In genomic region chr4:86953519-86953918, GRCm38 (mm10) we compare ENCODE assay signal across 14 mouse cellular contexts.
DNase-seq lines count a peak whose midpoint lies in the region; TF ChIP-seq lines count a peak whose summit lies in the region.
"Had no signal": no experiment of that assay in that cellular context is flagged by ENCODE, and none has a peak within 500 bp of the region (broad histone marks: within the 10 kb centered on the region; RNA-seq: fewer than 3 reads in every experiment).

No protein-coding gene starts in this region.

- intact Hi-C loops in heart, postnatal 14 days (cut with DNase I): loop anchor here (10.0 kb wide), 2 partner anchors 281 to 1401 kb away; partner anchors contain the start of gene Slc24a2
- intact Hi-C loops in left cerebral cortex, adult 2 months (cut with DNase I): no loop called here
- intact Hi-C loops in left cerebral cortex, postnatal 10 days (cut with DNase I): no loop called here

- no peak for TF ChIP-seq POLR2A in CH12.LX (IDR thresholded peaks at IDR 0.05; ENCODE audit: low read depth, low read length)

- dilution Hi-C loops in CH12.LX (cut with MboI; ENCODE audit: extremely low pct_ligation_motif_present, extremely low pct_unique_long_range_greater_than_20kb, low sequenced_read_pairs): no loop called here

- H3K9ac ChIP-seq in CH12.LX (ENCODE audit: insufficient read depth, low read depth): no peak overlapping the region
- H3K9ac ChIP-seq: kidney, embryonic 15.5 days; liver, embryonic 15.5 days had no signal

- in situ Hi-C loops in CH12.LX (cut with MboI; ENCODE audit: low pct_ligation_motif_present, low pct_unique_long_range_greater_than_20kb, low sequenced_read_pairs): no loop called here

- DNase-seq in heart, adult 11 months: peak; percentile 72
- DNase-seq in heart, postnatal 14 days: no peak
- peak in 1 of 2 experiments; percentile 15 for DNase-seq in left cerebral cortex, adult 2 months (ENCODE audit: extremely low spot score in 1 of 2, low spot score in 2 of 2)
- DNase-seq in left cerebral cortex, postnatal 10 days (ENCODE audit: extremely low spot score in 1 of 2, low spot score in 2 of 2): no peak
- DNase-seq in CH12.LX (ENCODE audit: extremely low read depth): peak; percentile 6
- peak; percentile 69 for DNase-seq in brain, adult 2 months (ENCODE audit: low read depth, low spot score)
- DNase-seq in spleen, postnatal 14 days (ENCODE audit: low spot score in 2 of 2): no peak
- no peak for DNase-seq in thymus, postnatal 14 days
- DNase-seq: cerebellum, postnatal 36 days; gastrocnemius, postnatal 10 days; heart, postnatal 10 days; thymus, postnatal 36 days had no signal

- no peaks in the 10 kb centered on the region for H3K79me2 ChIP-seq in CH12.LX (replicated peaks; ENCODE audit: control insufficient read depth, extremely low read depth, insufficient read depth, poor library complexity, severe bottlenecking)

- H3K4me2 ChIP-seq in CH12.LX (ENCODE audit: insufficient read depth, low read depth, poor library complexity, severe bottlenecking): no peak overlapping the region
- H3K4me2 ChIP-seq: kidney, embryonic 15.5 days; liver, embryonic 15.5 days had no signal

- H3K9me3 ChIP-seq in CH12.LX (replicated peaks; ENCODE audit: low read length): no peaks in the 10 kb centered on the region
- H3K9me3 ChIP-seq: kidney, embryonic 15.5 days; liver, embryonic 15.5 days had no signal

- no peaks in the 10 kb centered on the region for H3K27me3 ChIP-seq in CH12.LX (replicated peaks)
- H3K27me3 ChIP-seq: kidney, embryonic 15.5 days; liver, embryonic 15.5 days had no signal

- H3K4me1 ChIP-seq in CH12.LX (ENCODE audit: control insufficient read depth in 1 of 2, insufficient read depth in 2 of 2): no peaks in the 10 kb centered on the region
- H3K4me1 ChIP-seq: kidney, embryonic 15.5 days; liver, embryonic 15.5 days had no signal

- H3K27ac ChIP-seq in left cerebral cortex, adult 2 months: no peak overlapping the region
- no peak overlapping the region for H3K27ac ChIP-seq in CH12.LX (ENCODE audit: insufficient read depth, low read depth)
- H3K27ac ChIP-seq: kidney, embryonic 15.5 days; liver, embryonic 15.5 days had no signal

- peak; percentile 25 for TF ChIP-seq CTCF in left cerebral cortex, adult 2 months (IDR thresholded peaks at IDR 0.05)
- peak in 1 of 2 experiments; percentile 27; a peak in 2 of 4 replicates for TF ChIP-seq CTCF in CH12.LX (conservative IDR thresholded peaks at IDR 0.05 in 1 of 2, IDR thresholded peaks at IDR 0.05 in 1 of 2; ENCODE audit: low read depth in 2 of 2, low read length in 2 of 2)

- H3K36me3 ChIP-seq in CH12.LX (replicated peaks in 1 of 2; ENCODE audit: control insufficient read depth in 1 of 2, insufficient read depth in 1 of 2, low read length in 1 of 2): no peaks in the 10 kb centered on the region
- H3K36me3 ChIP-seq: kidney, embryonic 15.5 days; liver, embryonic 15.5 days had no signal

- no peak for TF ChIP-seq EP300 in CH12.LX (IDR thresholded peaks at IDR 0.05; ENCODE audit: low read length)

- H3K4me3 ChIP-seq in left cerebral cortex, adult 2 months: no peak overlapping the region
- H3K4me3 ChIP-seq in CH12.LX (replicated peaks in 1 of 3; ENCODE audit: low read depth in 2 of 3, low read length in 2 of 3, poor library complexity in 1 of 3): no peak overlapping the region
- H3K4me3 ChIP-seq: kidney, embryonic 15.5 days; liver, embryonic 15.5 days had no signal

- no peak for TF ChIP-seq RAD21 in CH12.LX (IDR thresholded peaks at IDR 0.05; ENCODE audit: low read depth, low read length)

TF ChIP-seq in CH12.LX, 34 proteins besides CTCF, POLR2A, EP300 and RAD21:
- TF ChIP-seq HCFC1 (IDR thresholded peaks at IDR 0.05; ENCODE audit: low read depth, low read length) (no peak), E2F4 (IDR thresholded peaks at IDR 0.05; ENCODE audit: insufficient replicate concordance, low read depth, low read length) (no peak), NRF1 (IDR thresholded peaks at IDR 0.05; ENCODE audit: low read depth, low read length) (no peak), ZNF384 (IDR thresholded peaks at IDR 0.05; ENCODE audit: low read depth, low read length) (no peak), SIN3A (IDR thresholded peaks at IDR 0.05; ENCODE audit: low read length) (no peak), POLR2AphosphoS2 (IDR thresholded peaks at IDR 0.05; ENCODE audit: low read depth, low read length) (no peak), ZC3H11A (IDR thresholded peaks at IDR 0.05; ENCODE audit: low read depth, low read length) (no peak), UBTF (IDR thresholded peaks at IDR 0.05; ENCODE audit: low read depth, low read length) (no peak), RCOR1 (conservative IDR thresholded peaks at IDR 0.05; ENCODE audit: low read depth, low read length) (no peak), ELF1 (IDR thresholded peaks at IDR 0.05; ENCODE audit: low read depth, low read length) (no peak), SMC3 (IDR thresholded peaks at IDR 0.05; ENCODE audit: low read depth, low read length) (no peak), PAX5 (IDR thresholded peaks at IDR 0.05; ENCODE audit: low read length) (no peak), TBP (conservative IDR thresholded peaks at IDR 0.05; ENCODE audit: low read depth, low read length) (no peak), GABPA (IDR thresholded peaks at IDR 0.05; ENCODE audit: insufficient replicate concordance, low read depth, low read length) (no peak), MAX (IDR thresholded peaks at IDR 0.05; ENCODE audit: low read length) (no peak), BHLHE40 (IDR thresholded peaks at IDR 0.05; ENCODE audit: low read depth, low read length) (no peak)

Comparison
In these comparisons a context has a peak if more than half of its experiments do, and no peak if none do; other contexts are left out.
1. DNase-seq: peak in heart, adult 11 months (single experiment), CH12.LX (single experiment) and brain, adult 2 months (single experiment); none in heart, postnatal 14 days (0 of 2), left cerebral cortex, postnatal 10 days (0 of 2), spleen, postnatal 14 days (0 of 2) and thymus, postnatal 14 days (single experiment).